Mouse (Mus musculus) kidney, postnatal 36 days (tissue): ENCODE data around the gene Nid2.

Experiments
- DNase-seq, 2 experiments: peaks; one replicate each; pipeline ENCODE4 v3.0.0; 2021 to 2022; ENCODE audit warnings: mixed read lengths in 2 of 2

Gene Nid2

DNA sequence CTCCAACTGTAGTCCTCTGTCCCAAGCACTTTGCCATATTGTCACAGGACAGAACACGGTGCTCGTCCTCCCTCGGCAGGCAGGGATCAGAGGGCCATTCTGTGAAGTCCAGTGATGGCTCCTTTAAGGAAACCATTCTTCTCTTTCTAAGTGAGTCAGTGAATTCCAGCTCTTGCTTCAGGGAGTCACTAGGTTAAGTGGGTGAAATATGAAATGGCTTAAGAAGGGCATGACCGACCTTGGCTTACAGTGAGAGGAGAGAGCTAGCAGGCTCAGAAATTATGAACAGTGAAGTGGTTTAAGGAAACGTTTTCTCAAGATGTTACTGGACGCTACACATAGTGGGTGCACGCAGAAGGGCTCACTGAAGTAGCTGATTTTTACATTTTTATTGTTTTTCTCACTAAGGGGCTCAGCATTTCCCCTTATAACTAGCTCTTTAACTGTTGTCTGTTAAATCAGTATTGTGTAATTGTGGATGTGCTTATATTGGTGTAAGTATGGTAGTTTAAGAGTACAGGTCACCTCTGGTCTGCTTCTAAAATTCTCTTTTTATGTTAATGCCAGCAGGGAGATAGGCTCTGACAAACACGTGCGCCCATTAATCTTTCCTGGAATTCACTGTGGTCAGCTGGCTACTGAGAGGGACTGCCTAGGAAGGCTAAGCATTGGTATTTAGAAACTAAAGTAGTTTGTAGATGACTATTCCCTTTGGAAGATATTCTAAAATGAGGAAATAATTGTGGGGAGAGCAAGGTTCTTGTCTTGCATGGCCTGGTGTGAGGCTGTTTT is 34.9 kb downstream of the Nid2 start:
- no peak for DNase-seq

DNA sequence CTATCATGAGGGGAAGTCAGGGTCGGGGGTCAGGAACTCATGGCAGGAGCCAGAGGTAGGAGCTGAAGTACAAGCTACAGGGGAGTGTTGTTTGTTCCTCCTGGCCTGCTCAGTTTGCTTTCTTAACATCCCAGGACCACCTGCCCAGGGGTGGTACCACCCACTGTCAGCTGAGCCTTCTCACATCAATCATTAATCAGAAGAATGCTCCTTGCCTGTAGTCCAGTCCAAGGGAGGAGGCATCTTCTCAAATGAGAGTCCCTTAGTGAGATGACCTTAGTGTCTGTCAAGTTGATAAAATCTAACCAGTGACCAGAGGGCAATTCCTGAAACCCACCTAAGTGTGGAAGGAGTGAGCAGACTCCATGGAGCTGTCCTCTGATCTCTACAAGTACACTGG is 37.4 kb downstream of the Nid2 start:
- DNase-seq: no peak

DNA sequence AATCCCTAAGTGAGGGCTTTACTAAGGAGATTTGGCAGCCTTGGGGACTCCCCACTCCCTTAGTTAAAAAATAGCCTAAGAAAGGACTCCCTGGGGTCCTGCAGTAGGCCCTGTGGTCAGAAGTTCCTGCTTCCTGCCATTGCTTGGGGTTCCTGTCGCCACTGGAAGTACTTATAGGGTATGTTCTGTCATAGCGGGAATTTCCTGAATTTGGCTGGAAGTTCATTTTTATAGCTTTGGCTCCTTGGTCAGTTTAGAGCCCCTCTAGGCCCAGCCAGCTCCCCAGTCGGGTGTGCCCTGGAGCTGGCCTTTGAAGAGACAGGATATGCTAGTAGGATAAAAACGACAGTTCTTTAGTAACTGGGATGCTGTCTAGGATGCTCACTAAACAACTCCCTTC is 43.8 kb downstream of the Nid2 start:
- DNase-seq: no peak

DNA sequence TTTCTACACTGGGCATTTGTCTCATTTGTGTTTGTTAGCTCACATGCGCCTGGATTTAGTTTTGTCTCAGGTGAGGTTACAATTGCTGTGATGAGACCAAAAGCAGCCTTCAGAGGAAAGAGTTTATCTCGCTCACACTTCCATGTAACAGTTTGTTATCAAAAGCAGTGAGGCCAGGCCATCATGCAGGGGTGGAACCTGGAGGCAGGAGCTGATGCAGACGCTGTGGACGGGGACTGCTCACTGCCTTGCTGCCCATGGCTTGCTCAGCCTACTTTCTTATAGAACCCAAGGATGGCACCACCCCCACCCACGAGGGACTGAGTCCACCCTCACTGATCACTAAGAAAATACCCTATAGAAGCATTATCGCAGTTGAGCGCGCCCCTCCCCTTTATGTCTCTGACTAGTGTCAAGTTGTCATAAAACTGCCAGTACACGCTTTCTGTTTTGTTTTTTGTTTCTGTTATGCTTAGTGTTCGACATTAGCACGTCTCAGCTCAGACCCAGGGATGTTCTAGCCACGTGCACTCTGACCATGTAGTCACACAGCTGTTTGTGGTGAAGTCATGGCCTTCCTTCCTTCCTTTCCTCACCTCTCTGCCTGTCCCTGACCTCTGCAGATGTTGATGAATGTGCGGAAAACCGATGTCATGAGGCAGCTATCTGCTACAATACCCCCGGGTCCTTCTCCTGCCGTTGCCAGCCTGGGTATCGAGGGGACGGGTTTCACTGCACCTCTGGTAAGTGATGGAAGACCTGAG is 45.7 kb downstream of the Nid2 start:
- peak in 1 of 2 experiments; percentile 21 for DNase-seq

DNA sequence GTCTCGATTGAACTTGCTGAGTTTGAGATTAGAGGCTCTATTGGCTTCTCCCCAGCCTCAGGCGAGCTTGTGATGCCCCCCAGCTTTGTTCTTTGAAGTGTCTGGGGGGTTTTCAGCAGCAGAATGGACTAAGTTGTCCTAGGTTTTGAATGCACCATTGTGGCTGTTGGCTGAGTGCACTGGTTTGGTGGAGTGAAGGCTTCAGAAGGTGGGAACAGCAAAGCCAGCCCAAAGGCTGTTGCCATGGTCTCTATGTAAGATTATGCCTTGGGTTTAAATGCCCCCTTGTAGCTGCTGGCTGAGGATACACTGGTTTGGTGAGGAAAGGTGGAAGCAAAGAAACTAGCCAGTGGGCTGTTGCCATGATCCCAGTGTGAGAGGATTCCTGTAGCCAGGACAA is 49.4 kb downstream of the Nid2 start:
- DNase-seq: no peak

DNA sequence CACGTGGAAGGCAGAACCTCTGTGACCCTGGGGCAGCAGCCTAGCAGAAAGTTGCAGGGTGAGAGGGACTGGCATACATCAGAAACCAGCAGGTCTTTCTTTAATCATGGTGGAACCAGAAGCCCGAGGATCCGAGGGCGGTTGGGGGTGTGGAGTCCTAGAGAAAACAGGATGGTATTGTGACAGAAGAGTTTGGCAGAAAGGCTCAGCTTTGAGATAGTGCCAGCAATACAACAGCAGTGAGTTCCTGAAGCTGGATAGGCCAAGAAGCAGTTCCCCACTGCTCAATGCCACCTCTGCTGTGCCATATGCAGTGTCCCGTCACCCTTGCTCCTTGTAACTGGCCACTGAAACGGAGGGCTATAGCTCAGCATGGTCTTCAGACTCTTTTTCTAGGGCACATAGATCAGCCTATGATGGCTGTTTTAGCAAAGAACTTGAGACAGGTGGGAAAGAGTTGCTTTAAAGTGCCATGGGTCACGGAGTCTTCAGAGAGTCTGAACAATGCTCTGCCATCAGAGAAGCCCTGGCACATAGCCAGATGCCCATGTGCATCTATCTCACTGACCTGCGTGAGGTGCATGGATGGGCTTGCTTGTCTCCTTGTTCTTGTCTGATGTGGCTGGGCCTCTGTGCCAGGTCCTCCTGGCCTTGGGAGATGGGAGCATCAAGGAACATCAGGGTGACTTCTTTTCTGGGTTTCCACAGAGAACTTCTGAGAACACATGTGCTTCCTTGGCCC is 50.6 kb downstream of the Nid2 start:
- DNase-seq: no peak

DNA sequence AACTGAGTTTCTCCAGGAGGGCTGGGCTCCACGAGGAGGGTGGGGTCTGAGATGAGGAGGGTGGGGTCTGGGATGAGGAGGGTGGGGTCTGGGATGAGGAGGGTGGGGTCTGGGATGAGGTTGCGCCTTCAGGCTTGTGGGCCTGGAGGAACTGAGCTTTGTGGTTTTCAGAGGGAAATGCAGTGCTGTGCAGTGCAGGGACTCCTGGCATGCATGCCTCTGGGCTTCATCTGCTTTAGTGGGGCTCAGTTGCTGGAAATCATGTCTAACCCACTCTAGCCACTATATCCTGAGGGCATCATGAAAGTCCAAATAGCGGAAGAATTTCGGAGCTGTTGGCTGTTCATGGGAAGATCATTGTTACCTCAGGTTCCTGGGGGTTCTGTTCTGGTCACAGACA is 52.2 kb downstream of the Nid2 start:
- no peak for DNase-seq

DNA sequence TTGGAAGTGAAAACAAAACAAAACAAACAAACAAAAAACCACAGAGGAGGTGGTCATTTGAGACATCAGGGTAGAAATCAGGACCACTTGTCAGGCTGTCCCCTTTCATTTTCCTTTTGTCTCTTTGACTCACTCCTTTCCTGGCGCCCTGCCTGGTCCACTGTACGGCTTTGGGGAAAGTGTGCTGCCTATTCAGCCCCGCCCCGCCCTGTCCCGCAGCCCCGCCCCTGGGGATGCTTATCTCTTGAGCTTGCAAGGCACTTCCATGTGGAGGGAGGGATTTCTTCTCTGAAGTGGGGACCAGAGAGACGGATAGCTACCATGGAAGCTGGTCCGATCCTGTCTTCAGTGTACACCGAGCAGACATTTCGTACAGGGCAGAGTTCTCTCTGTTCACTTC is 52.6 kb downstream of the Nid2 start:
- peak in 1 of 2 experiments; percentile 35 for DNase-seq

DNA sequence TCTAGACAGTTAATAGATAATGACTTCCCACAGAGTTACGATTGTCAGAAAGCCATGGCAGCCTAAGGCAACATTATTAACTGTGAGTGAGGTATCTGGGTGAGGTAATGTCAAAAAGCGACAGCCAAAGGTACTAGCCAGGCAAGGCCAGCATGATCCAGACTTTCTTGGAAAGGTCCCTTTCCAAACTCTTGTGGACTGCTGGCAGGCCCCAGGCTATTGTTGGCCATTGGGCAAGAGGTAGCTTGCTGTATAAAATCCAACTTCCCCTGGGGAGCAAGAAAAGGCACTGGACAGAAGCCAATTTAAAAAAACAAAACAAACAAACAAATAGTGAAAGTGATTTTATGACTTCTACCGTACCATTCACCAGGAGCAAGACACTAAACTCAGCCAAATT is 56.3 kb downstream of the Nid2 start:
- DNase-seq: peak; percentile 13 to 19

DNA sequence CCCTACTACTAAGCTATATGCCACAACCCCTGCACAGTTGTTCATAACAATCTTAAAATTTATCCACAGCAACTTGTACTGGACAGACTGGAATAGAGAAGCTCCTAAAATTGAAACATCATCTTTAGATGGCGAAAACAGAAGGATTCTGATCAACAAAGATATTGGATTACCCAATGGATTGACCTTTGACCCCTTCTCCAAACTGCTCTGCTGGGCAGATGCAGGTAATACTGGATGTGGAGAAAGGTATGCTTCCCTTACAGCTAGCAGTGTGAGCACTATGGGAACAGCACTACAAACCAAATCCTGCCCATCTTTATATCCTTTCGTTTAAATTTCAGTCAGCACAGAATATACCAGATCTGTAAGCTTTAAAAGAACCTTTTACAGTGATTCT is 56.8 kb downstream of the Nid2 start:
- DNase-seq: no peak

DNA sequence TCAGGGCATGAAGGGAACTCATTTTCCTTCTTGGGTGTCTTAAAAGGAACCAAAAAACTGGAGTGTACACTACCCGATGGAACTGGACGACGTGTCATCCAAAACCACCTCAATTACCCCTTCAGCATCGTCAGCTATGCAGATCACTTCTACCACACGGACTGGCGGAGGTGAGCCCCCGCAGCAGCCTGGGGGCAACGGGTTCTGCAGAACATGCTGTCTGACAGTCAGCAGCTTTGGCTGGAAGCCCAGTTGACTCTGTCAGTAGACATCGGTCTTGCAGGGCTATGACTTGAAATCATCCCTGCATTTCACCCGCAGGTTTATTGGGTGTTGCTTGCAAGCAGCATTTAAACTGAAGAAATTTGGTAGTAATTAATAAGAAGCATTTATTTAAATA is 58.9 kb downstream of the Nid2 start:
- peak in 1 of 2 experiments; percentile 27 for DNase-seq

DNA sequence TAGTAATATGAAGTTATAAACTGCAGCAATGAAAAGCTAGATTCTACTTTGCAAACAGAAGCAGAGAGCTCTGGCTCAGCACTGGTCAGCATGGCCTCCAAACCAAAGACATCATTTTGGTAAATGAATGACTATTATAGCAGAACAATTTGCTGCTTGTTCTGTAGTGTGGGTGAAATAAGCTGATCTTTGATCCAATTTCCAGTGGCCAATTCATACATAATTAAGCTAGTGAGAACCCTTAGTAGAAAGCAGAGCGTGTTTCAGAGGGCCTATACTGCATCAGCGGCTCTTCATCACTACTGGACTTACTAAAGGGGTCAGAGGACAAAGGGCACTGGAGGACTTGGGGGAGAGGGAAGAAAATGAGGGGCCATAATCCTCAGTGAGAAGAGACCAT is 62.0 kb downstream of the Nid2 start:
- peak; percentile 18 to 33 for DNase-seq

DNA sequence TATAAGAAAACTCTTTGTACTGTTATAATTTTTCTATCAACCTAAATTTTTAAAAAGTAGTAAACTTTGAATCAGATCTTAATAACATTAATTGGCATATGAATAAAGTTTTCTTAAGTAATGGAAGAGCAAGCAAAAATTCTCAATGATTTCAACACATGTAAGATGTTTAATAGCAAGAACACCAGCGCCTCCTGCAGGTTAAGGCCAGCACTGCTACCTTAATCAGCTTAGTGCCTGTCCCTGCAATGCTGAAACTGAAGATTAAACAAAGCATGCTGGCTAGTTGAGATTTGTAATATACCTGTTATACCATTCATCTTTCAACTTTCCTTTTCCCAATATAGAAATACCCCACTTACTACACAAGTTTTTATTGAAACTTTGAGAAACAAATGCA is 66.9 kb downstream of the Nid2 start:
- DNase-seq: peak; percentile 83 to 92

DNA sequence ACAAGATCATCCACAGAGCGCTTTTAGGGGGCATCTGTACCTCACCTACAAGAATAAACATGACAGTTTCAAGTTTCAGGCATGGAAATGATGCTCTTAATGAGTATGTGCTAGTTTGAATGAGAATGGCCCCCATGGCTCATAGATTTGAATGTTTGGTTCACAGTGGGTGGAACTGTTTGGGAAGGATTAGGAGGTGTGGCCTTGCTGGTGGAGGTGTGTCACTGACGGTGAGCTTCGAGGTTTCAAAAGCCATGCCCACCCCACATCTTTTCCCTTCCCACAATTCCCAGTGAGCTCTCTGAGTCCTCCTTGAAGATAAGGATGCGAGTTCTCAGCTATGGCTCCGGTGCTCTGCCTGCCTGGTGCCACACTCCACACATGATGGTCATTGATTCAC is 70.6 kb downstream of the Nid2 start:
- no peak for DNase-seq

DNA sequence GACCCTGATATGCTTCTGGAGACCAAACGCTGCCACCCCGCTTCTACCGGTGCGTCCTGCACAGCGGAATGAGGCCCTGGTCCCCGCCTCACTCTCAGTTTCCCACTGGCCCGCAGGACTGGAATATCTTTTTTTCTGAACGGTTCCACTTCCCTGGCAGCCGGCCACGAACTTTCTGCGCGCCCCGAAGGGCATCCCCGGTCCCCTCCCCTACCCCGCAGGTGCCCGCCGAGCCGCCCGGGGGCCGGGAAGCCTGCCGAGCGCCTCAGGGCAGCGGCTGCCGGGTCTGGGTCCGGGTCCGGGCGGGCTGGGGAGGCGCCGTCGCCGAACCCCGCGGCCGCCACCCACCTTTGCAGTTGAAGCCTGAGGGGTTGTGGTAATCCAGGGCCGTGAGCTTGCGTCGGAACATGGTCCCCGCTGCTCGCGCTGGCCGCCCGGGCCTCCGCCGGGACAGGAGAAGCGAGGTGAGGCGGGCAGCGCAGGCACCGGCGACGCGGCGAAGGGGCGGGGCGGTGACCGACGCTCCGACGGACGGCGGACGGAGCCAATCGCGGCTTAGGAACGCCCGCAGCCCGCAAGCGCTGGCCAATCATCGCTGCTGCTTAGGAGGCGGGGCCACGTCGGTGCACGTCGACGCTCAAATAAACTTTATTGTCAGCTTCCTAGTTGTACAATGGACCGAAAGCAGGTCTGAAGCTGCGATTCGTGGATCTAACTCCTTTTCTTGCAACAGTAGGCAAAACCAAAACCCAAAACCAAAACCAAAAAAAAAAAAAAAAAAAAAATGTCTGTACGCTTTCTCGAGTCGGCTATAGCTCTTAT is 72.5 kb downstream of the Nid2 start, which contains the start of gene Rtraf:
Rtraf (minus strand) TSS at position 504 of the 822 bp plus-strand sequence.
- peak; percentile 93 to 97 for DNase-seq

DNA sequence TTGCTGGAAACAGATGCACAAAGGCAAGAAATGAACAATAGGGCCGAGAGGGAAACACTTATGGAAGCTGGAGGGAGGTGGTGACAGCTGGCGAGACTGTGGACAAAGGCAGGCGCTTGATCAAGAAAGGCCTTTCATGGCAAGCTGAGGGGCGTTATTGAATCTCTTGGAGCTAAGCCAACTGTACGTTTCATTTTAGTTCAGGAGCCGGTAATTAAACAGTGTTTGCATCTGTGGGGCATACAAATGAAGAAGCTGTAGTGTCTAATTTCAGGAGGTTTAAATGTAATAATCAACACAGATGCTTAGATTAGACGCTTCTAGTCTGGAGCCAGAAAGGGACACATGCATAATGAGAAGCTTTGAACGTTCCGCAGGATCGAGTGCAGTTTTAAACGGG is 74.4 kb downstream of the Nid2 start:
- no peak for DNase-seq

DNA sequence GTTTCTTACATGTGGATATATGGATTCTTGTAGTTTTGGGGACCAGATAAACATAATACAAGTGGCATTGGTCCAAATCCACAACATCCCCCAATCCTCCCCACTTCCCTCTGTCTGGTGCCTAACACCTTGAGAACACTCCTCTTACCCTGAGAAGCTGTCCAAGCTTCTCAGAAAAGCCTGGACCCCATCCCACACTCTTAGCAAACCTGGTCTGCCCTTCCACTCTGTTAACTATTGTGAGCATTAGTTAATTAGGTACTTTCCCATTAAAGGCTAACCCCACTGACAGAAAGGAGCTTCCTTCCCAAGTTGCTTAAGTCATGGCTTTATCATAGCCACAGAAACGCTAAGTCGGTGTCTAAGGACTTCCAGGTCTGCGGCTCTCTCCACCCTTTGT is 85.2 kb downstream of the Nid2 start:
- no peak for DNase-seq

DNA sequence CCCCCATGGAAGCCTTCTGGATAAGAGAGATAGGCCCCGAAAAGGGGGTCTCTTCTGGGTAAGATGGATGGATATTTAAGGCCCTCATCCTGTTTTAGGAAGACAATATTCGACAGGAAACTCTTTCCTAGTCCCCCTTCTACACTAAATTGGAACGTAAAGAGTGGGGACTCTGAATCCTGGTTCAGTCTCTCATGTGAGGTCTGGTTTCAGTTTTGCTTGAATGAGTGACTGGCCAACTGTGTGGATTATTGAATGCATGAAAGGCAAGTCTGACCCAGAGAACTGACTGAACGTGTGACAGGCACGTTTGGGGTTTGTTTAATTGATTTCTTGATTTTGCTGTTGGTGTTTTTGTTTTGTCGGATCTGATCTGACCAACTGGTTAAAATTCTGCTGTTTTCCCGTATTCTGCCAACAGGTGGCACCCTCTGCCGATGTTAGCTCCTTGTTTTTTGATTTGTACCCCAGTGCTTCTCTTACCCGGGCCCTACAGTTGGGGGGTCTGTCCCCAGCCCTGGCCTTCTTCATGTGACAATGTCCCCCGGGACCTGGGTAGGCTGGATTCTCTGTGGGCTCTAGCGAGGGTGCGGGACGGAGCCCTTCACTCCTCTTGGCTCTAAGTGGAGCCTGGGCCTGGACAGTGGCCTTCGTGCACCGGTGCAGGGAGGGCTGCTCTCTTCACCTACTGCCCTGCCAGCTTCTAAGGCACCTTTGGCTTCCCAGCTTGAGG is 88.7 kb downstream of the Nid2 start:
- DNase-seq: peak; percentile 54 to 86

DNA sequence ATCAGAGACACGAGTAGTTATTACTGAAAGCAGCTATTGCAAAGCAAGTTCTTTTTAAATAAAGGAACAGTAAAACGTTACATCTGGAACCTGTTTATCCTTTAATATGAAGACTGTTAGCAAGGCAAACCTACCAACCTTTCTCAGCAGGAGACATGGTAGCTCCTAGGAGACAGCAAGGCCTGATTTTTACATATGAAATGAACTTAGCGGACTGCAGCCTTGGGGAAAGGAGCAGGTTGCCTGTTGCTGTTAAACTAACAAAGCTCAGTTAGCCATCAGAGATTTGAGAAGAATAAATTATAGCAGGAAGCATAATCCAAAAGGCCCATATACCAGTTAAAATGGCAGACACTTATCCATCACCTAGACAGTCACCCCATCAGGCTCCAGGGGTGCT is 102.4 kb downstream of the Nid2 start:
- no peak for DNase-seq

DNA sequence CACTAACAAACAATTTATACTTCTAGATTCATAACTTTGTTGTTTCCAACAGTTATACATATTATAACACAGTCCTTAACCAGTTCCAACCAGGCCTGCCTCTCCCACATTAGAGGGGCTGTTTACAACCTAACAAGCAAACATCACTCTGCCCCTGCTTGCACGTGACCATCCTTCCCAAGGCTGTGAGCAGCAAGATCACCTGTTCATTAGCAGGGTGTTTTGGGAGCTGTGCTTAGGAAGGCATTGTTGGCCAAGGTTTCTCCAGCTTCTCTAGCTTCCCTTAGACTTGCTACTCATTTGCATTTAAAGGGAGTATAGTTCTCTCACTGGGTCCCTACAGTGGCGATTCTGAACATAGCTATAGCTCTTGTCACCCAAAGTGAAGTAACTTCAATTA is 107.2 kb downstream of the Nid2 start:
- no peak for DNase-seq

DNA sequence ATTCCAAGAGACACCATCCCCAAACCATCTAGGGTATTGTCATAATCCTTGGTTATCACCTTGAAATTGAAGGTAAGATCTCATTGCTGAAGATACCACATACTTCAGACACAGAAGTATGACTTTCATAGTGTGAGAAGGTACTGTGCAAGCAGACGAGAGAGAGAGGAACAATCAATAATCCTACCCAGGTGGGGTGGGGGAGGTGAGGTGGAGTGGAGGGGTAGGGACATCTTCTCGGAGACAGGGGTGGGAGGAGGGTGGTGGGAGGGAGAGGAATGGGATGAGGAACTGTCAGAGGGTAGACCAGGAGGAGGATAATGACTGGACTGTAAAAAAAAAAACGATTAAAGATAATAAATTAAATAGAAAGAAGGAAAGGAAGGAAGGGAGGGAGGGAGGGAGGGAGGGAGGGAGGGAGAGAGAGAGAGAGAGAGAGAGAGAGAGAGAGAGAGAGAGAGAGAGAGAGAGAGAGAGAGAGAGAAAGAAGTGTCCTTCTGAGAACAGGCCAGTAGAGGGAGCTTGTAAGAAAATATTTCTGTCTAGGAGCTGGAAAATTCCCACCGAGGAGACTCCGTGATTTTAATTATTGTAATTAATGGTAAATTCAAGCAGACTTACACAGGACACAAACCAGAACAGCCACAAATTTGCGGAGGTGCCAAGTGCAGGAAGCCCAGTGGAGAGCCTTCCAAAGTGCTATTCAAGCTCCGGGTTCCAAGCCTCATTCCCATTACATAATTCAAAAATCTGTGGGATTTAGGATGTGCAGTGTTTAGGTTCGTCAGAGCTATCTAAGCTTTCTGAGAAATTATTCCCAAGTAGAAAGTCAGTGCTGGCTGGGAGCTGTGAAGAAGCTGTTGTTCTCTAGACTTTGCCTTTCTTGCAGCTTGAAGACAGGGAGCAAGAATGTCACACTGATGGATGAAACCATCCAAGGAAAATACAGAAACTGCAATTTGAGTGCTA is 108.0 kb downstream of the Nid2 start:
- peak; percentile 11 to 19 for DNase-seq
